Comparison of ENCODE assay signal across 13 mouse cellular contexts in the genomic region with DNA sequence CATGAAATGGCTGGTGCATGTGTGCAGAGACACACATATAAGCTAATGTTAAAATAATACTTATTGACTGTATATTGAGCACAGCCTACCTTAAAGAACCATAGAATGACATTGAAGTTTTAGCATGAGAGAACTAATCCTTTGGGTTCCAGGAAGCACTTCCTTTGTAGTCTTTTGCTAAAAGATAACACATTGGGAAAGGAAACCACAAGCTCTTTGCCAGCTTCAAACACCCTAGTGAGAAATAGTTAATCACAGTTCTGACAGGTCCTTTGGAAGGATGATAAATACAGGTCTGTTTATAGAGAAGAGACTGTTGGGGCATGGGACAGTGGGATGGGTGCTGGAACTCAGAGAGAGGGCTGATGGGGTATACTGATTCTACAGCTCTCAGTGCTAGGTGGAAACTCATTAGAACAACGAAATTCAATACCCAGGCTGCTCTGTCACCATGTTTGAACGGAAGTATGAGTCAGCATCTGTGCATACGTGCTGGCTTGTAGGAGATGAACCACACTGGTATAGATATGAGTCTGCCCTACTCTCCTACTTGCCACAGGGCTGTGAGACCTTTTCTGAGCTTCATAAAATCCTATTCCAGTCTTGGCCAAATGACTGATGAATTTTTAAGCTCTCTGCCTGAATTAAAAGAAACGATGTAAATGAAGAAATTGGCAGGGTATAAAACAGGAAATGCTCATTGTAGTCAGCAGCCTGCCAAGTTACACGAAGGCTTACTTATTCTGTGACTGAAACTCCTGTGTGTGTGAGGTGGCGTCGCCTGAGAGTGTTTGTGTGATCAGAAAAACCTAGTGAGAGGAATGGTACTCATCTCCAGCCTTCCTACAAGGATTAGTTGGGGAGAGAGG.
DNase-seq lines count a peak whose midpoint lies in the region; ATAC-seq and TF ChIP-seq lines count a peak whose summit lies in the region.
"Had no signal": no experiment of that assay in that cellular context is flagged by ENCODE, and none has a peak within 500 bp of the region (broad histone marks: within the 10 kb centered on the region; RNA-seq: fewer than 3 reads in every experiment).

No protein-coding gene starts in this region.

- H3K27ac ChIP-seq in cerebellum, adult 2 months (ENCODE audit: insufficient read depth, low read length): no peak overlapping the region
- H3K27ac ChIP-seq: hindbrain, embryonic 15.5 days had no signal

- ATAC-seq in erythroid progenitor cell, adult 5-6 weeks (replicated peaks; ENCODE audit: low FRiP score, poor library complexity, severe bottlenecking): no peak

- H3K4me1 ChIP-seq in megakaryocyte, embryonic 14.5 days: peaks cover 23% of the 10 kb centered on the region
- H3K4me1 ChIP-seq in cerebellum, adult 2 months (ENCODE audit: control insufficient read depth, insufficient read depth, low read length): peaks cover 2% of the 10 kb centered on the region; the same call in 1 of the 2 replicates
- H3K4me1 ChIP-seq: hindbrain, embryonic 15.5 days had no signal

- DNase-seq in heart, adult 11 months: peak; percentile 76
- DNase-seq in heart, postnatal 4 days: no peak
- peak; percentile 70 for DNase-seq in CD4-positive helper T cell, adult 2 months (ENCODE audit: low read depth, low spot score)
- peak; percentile 3 for DNase-seq in c-Kit-positive CD71-positive TER-119-negative erythroid progenitor cells, embryonic 14.5 days (ENCODE audit: low read depth)
- no peak for DNase-seq in cerebellum, adult 2 months
- DNase-seq in heart, postnatal 36 days: no peak
- DNase-seq: cerebellum, adult 18-20 months; gastrocnemius, postnatal 10 days; kidney, postnatal 25 days; lung, postnatal 4 days had no signal

- TF ChIP-seq CTCF in cerebellum, adult 2 months (IDR thresholded peaks at IDR 0.05; ENCODE audit: borderline replicate concordance, insufficient read depth, low read depth, low read length): no peak

- peak overlapping the region; percentile 80 for H3K4me3 ChIP-seq in megakaryocyte, embryonic 14.5 days (replicated peaks)
- no peak overlapping the region for H3K4me3 ChIP-seq in cerebellum, adult 2 months (replicated peaks; ENCODE audit: insufficient read depth, low read depth, low read length)
- H3K4me3 ChIP-seq: hindbrain, embryonic 15.5 days had no signal

- TF ChIP-seq POLR2A in cerebellum, adult 2 months (IDR thresholded peaks at IDR 0.05; ENCODE audit: borderline replicate concordance, insufficient read depth, low read length): no peak

- intact Hi-C loops in heart, postnatal 36 days (cut with DNase I): no loop called here

- no peaks in the 10 kb centered on the region for H3K27me3 ChIP-seq in megakaryocyte, embryonic 14.5 days (replicated peaks)
- no peaks in the 10 kb centered on the region for H3K27me3 ChIP-seq in cerebellum, adult 2 months (ENCODE audit: control insufficient read depth, insufficient read depth, low read length)
- H3K27me3 ChIP-seq: hindbrain, embryonic 15.5 days had no signal

- no peaks in the 10 kb centered on the region for H3K9me3 ChIP-seq in megakaryocyte, embryonic 14.5 days
- H3K9me3 ChIP-seq: hindbrain, embryonic 15.5 days had no signal

- 48% methylated on average over 7 of the region's 7 CpGs for WGBS in cerebellum, adult 2 months

- peaks cover 29% of the 10 kb centered on the region for H3K36me3 ChIP-seq in megakaryocyte, embryonic 14.5 days (replicated peaks; ENCODE audit: low read length)

Comparison
In these comparisons a context has a peak if more than half of its experiments do, and no peak if none do; other contexts are left out.
1. DNase-seq: peak in heart, adult 11 months (single experiment), CD4-positive helper T cell, adult 2 months (single experiment) and c-Kit-positive CD71-positive TER-119-negative erythroid progenitor cells, embryonic 14.5 days (single experiment); none in heart, postnatal 4 days (single experiment), cerebellum, adult 2 months (0 of 2) and heart, postnatal 36 days (0 of 2).